Mouse (Mus musculus) bone marrow, adult 2 months (tissue): ENCODE results near the gene Fbf1. TPM values are rescaled to one million over a fixed set of nuclear protein-coding genes. Genes with fewer than 3 reads are reported as not detected.
A peak's percentile ranks its signal among the peaks of the same experiment; 100 is the strongest.
"Not testable (repeated sequence)": the region's sequence is repeated elsewhere in the genome, so short reads cannot be mapped to it uniquely, and the experiment has no call there.

ENCODE experiments used
- H3K27ac ChIP-seq: fragments of 200-500 bp; 2 replicates; pipeline ENCODE4 v1.5.1; 2012; ENCODE audit warnings: low read depth, mild to moderate bottlenecking, control low read depth, inconsistent platforms, low read length; ENCODE audit not compliant: control insufficient read depth, poor library complexity, insufficient read depth
- H3K4me1 ChIP-seq: fragments of 200-500 bp; 2 replicates; pipeline ENCODE4 v1.6.1; 2011; ENCODE audit warnings: low read length; ENCODE audit not compliant: control insufficient read depth, insufficient read depth
- H3K4me3 ChIP-seq: fragments of 200-500 bp; replicated peaks from 2 replicates; pipeline ENCODE3; 2011; ENCODE audit warnings: mild to moderate bottlenecking, low read depth, low read length, control low read depth; ENCODE audit not compliant: control insufficient read depth
- CTCF ChIP-seq: fragments of 200-500 bp; IDR thresholded peaks from 2 replicates; pipeline ENCODE4 v1.5.1; 2011; ENCODE audit warnings: low read length, control low read depth; ENCODE audit not compliant: control insufficient read depth, insufficient read depth
- POLR2A ChIP-seq: fragments of 200-500 bp; IDR thresholded peaks from 2 replicates; pipeline ENCODE4 v1.6.1; 2011; ENCODE audit warnings: low read depth, mild to moderate bottlenecking, control low read depth, low read length, borderline replicate concordance; ENCODE audit not compliant: control insufficient read depth
- WGBS: fragments of 180-500 bp; shearing (Covaris S2); methylation state at CpG from one replicate; pipeline ENCODE4 v1.1.7; 2018; 5-methylcytosine and 5-hydroxymethylcytosine counted together
- polyA plus RNA-seq: library from polyadenylated mRNA; stranded (reverse); fragments of >200 nt; gene quantifications from 2 replicates; pipeline ENCODE4 v1.2.4, GENCODE M21; 2011; ENCODE audit warnings: low replicate concordance; ENCODE audit not compliant: missing spikeins, insufficient read depth, insufficient read length

Gene Fbf1
- polyA plus RNA-seq, 1 experiment: 16.1 TPM

DNA sequence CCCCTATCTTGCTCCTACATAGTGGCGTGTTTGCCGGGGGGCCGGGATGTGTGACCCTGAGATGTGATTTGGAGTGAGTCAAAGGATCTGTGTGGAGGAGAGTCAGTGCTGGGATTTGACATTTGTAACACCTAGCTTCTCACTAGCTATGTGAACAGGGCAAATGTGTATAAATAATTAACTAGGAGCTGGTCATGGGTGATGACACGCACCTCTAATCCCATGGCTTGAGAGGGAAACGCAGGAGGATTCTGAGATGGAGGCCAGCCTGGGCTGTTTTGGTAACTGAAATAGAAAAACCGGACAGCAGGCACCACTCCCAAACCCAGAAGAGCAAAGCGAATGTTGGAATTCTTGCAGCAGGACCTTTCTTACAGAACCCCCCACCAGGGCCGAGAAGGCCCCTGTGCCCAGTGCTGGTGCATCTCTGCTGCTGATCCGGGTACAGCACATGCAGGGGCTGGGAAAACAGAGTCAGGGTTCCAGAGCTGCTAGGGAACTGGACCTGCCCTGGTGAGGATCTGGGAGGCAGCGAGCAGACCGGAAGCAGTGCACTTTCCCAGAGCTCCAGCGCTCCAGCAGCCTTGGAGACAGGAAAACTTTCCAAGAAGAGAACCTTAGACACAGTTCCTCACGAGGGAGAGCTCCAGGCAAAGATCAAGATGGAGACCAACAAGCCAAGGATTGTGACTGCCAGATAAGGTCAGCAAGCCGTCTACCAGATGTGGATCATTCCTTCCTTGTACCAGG is 69.1 kb downstream of the Fbf1 start:
- H3K27ac ChIP-seq: no peak overlapping the region
- TF ChIP-seq POLR2A (no peak), CTCF (no peak)
- WGBS: 82% methylated on average over 14 of the region's 14 CpGs
- H3K4me1 ChIP-seq: no peaks in the 10 kb centered on the region; the same call in none of the 2 replicates
- H3K4me3 ChIP-seq: no peak overlapping the region

DNA sequence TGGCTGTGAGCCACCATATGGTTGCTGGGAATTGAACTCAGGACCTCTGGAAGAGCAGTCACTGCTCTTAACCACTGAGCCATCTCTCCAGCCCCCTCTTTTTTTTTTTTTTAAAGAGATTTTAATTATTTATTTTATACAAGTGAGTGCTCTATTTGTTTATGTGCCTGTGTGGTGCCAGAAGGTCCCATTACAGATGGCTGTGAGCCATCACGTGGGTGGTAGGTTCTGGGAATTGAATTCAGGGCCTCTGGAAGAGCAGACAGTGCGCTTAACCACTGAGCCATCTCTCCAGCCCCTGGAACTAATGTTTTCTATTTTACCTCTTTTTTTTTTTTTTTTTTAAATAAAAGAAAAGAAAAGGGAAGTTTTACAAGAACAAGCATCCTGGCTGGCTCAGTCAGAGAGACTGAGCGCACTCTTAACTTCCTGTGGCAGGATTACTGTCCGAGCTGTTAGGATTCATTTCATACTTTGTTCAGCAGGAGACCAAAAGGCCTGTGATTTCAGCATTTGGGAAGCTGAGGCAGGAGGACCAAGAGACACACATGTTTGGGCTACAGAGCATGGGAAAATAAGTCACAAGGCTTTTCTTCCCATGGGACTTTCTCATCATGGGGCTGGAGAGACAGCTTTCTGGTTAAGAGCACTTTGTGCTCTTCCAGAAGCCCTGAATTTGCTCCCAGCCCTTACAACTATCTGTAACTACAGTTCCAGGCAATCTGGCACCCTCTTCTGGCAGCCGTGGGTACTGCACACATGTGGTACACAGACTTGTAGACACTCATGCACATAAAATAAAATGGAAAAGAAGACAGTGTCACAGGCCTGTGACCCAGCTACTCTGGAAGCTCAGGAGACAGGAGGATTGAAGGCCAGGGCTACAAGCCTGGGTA is 71.5 kb downstream of the Fbf1 start:
- Histone ChIP-seq H3K4me1 (no peaks in the 10 kb centered on the region; the same call in 1 of the 2 replicates), H3K27ac (no peak overlapping the region), H3K4me3 (no peak overlapping the region)
- TF ChIP-seq CTCF: peak; percentile 60
- no peak for TF ChIP-seq POLR2A
- 43% methylated on average over 5 of the region's 5 CpGs for WGBS

DNA sequence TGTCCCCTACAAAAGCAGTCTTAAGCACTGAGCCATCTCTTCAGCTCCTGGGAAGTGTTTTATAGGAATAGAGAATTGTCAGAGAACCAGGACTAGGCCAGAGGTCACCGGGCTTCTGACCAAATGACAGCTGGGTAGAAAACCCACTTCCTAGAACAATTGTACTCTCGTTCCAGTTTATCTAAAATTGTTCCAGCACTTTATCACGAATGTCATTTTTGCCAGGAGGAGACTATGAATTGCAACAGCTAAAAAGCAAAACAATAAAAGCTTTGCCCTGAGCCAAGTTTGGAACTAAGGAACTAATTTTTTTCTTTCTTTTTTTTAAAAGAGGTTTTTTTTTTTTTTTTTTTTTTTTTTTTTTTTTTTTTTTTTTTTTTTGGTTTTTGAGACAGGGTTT is 72.4 kb downstream of the Fbf1 start:
- WGBS: 15% methylated on average over 3 of the region's 3 CpGs
- TF ChIP-seq POLR2A (no peak), CTCF (no peak)
- Histone ChIP-seq H3K4me3 (no peak overlapping the region), H3K27ac (no peak overlapping the region), H3K4me1 (no peaks in the 10 kb centered on the region; the same call in 1 of the 2 replicates)

DNA sequence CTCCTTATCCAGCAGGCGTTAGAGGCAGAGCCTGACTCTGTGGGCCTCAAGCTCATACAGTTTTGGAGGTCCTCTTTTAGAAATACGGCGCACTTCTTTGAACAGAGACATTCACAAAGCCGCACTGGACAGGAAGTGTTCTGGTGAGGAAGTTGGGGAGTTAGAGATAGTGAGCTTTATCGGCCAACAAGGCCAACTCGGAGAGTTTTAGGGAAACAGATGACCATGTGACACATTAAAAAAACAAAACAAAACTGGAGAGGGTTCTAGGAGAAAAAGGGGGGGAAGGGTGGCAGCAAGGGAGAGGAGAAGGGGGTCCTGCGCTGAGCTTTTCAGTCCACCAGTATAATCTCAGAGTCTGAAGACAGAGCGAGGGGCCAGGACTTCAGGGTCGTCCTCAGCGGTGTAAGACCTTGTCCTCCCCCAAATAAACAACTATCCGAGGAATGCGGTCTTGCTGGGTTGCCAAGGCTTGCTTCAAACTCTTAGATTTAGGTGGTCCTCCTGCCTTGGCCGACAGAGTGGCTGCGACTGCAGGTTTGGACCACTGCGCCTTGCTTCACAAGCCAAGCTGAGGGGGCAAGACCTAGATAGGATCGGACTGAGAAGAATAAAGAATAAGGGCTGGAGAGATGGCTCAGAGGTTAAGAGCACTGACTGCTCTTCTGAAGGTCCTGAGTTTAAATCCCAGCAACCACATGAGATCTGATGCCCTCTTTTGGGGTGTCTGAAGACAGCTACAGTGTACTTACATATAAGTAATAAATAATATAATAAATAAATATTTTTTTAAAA is 74.0 kb downstream of the Fbf1 start:
- 13% methylated on average over 16 of the region's 16 CpGs for WGBS

DNA sequence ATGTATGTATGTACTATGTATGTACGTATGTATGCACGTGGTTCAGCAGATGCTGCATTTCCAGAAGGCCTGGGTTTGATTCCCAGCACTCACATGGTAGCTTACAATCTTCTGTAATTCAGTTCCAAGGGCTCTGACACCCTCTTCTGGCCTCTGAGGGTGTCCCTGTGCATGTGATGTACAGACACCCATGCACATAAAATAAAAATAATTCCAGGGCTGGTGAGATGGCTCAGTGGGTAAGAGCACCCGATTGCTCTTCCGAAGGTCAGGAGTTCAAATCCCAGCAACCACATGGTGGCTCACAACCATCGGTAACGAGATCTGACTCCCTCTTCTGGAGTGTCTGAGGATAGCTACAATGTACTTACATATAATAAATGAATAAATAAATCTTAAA is 75.0 kb downstream of the Fbf1 start:
- H3K27ac ChIP-seq, H3K4me3 ChIP-seq, H3K4me1 ChIP-seq: not testable (repeated sequence)
- WGBS: 84% methylated on average over 6 of the region's 6 CpGs

More for the DNA sequence above, 74.0 kb downstream of the Fbf1 start:
- Histone ChIP-seq H3K27ac (peak overlapping the region; percentile 76), H3K4me1 (no peaks in the 10 kb centered on the region; the same call in 1 of the 2 replicates), H3K4me3 (peak overlapping the region; percentile 3)
- TF ChIP-seq CTCF: no peak
- TF ChIP-seq POLR2A: no peak

Other genes starting within 250 kb of the Fbf1 start
- gene Sap30bp, start 234.9 kb downstream of the Fbf1 start, polyA plus RNA-seq: 12.8 and 21.7 TPM in 2 replicates
- 17.4 and 40.9 TPM in 2 replicates for gene Recql5, start 234.7 kb downstream of the Fbf1 start, polyA plus RNA-seq
- 0.47 and 1.7 TPM in 2 replicates for gene Itgb4, start 193.5 kb downstream of the Fbf1 start, polyA plus RNA-seq
- gene Galk1, start 155.4 kb downstream of the Fbf1 start, polyA plus RNA-seq: 16.7 and 27.0 TPM in 2 replicates
- 386 and 402 TPM in 2 replicates for gene H3f3b, start 140.2 kb downstream of the Fbf1 start, polyA plus RNA-seq
- 11.8 and 43.0 TPM in 2 replicates for gene Unk, start 137.8 kb downstream of the Fbf1 start, polyA plus RNA-seq
- 31.2 and 63.0 TPM in 2 replicates for gene Unc13d, start 90.2 kb downstream of the Fbf1 start, polyA plus RNA-seq
- gene Wbp2, start 81.2 kb downstream of the Fbf1 start, polyA plus RNA-seq: 55.0 and 68.0 TPM in 2 replicates
- 3.1 and 8.9 TPM in 2 replicates for gene Trim47, start 41.0 kb downstream of the Fbf1 start, polyA plus RNA-seq
- gene Trim65, start 37.0 kb downstream of the Fbf1 start, polyA plus RNA-seq: 5.2 and 8.2 TPM in 2 replicates
- 28.0 and 38.3 TPM in 2 replicates for gene Mrpl38, start 29.3 kb downstream of the Fbf1 start, polyA plus RNA-seq
- 20.2 and 30.0 TPM in 2 replicates for gene Ten1, start 30.7 kb upstream of the Fbf1 start, polyA plus RNA-seq
- 9.8 and 20.0 TPM in 2 replicates for gene Acox1, start 30.9 kb upstream of the Fbf1 start, polyA plus RNA-seq
- 0.30 TPM in 1 of 2 replicates, not detected in the other for gene Evpl, start 69.9 kb upstream of the Fbf1 start, polyA plus RNA-seq
- 23.8 and 44.5 TPM in 2 replicates for gene Srp68, start 106.1 kb upstream of the Fbf1 start, polyA plus RNA-seq
- not detected in 2 replicates for gene Galr2, start 112.8 kb upstream of the Fbf1 start, polyA plus RNA-seq
- 39.1 and 47.2 TPM in 2 replicates for gene Exoc7, start 139.1 kb upstream of the Fbf1 start, polyA plus RNA-seq
- gene Foxj1, start 167.2 kb upstream of the Fbf1 start, polyA plus RNA-seq: not detected in 2 replicates
- gene Rnf157, start 244.9 kb upstream of the Fbf1 start, polyA plus RNA-seq: 14.2 and 14.5 TPM in 2 replicates